Mouse (Mus musculus): ENCODE measurements around the gene 4930503E14Rik.
"Not testable (repeated sequence)": the region's sequence is repeated elsewhere in the genome, so short reads cannot be mapped to it uniquely, and the experiment has no call there.

The 4930503E14Rik gene

DNA sequence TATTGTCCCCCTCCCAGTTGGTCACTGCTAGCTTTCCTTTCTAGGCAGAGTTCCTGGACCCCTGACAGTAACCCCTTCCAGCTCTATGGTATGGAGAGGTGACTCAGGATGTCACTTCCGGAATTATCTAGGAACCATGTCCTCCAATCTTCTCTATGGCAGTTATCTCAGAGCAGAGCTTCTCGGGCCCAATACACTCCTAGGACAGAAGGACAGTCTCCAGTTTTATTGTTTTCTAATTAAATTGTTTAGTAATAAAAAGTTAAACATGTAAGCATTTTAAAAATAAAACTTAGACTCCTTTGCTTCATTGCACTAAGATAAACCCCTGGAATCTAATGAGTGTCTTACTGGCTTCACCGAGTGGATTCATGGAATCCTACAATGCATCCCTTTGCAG lies at the start of gene 4930503E14Rik:
Gene 4930503E14Rik (minus strand): TSS at position 101 of the 400 bp plus-strand sequence.
- DNase-seq (ENCODE audit: low read depth, low spot score), result not testable (repeated sequence)

DNA sequence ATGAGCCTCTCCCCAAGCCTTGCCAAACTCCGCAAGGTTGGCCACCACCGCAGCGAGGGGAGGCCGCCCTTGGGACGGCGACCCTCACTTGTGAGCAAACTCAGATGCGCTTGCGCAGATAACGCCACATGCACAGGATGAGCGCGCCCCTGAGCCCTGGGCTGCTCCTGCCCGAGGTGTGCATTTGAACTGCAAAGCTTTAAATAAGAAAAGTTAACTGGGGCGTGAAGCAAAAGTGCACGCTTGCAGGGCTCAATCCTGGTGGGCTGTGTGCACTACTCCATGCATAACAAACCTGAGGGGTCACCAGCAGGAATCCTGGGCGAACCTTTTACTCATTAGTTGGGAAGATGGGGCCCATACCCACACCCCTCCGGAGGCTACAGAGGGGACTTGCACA lies 35.0 kb upstream of the 4930503E14Rik start:
- no peak for DNase-seq (ENCODE audit: low read depth, low spot score)

DNA sequence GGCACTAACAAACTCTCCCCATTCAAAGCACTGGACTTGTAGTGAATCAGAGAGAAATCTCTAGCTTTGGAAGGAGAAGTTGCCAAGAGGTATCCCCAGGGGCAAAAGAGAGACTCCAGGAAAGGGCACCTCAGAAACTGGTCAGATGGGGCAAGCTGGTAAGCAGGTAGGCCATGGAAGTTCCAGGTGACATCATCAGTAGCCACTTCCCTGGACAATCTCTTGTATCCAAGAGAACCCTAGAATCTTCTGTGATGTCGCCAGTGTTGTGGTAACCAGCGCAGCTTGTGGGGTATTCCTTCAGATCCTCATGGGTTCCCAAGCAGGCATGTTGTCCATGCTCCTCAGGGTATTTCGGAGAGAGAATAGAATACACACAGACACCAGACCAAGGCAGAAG lies 15.7 kb downstream of the 4930503E14Rik start, which contains the start of gene Gm8212:
Gene Gm8212 (plus strand): TSS at position 301 of the 400 bp plus-strand sequence.
- not testable (repeated sequence) for DNase-seq (ENCODE audit: low read depth, low spot score)

DNA sequence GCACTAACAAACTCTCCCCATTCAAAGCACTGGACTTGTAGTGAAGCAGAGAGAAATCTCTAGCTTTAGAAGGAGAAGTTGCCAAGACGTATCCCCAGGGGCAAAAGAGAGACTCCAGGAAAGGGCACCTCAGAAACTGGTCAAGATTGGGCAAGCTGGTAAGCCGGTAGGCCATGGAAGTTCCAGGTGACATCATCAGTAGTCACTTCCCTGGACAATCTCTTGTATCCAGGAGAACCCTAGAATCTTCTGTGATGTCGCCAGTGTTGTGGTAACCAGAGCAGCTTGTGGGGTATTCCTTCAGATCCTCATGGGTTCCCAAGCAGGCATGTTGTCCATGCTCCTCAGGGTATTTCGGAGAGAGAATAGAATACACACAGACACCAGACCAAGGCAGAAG lies 89.5 kb downstream of the 4930503E14Rik start, which contains the start of gene Gm3327:
Gene Gm3327 (plus strand): TSS at position 301 of the 400 bp plus-strand sequence.
- not testable (repeated sequence) for DNase-seq (ENCODE audit: low read depth, low spot score)
